Mouse (Mus musculus): Measurements from ENCODE around the gene Sost. TPM values are rescaled to one million over a fixed set of nuclear protein-coding genes. Genes with fewer than 3 reads are reported as not detected.

The Sost gene
- polyA plus RNA-seq, 1 experiment from 2014 or later = not detected

Other genes starting within 250 kb of the Sost start
- 32.0 and 34.3 TPM in 2 replicates for gene Dhx8, start 234.1 kb downstream of the Sost start, polyA plus RNA-seq (2015; fragmentation: Nextera tagmentation; extraction: Ambion mirVana)
- gene Etv4, start 181.6 kb downstream of the Sost start, polyA plus RNA-seq (2015; fragmentation: Nextera tagmentation; extraction: Ambion mirVana) = 7.5 and 9.8 TPM in 2 replicates
- gene Meox1, start 72.6 kb downstream of the Sost start, polyA plus RNA-seq (2015; fragmentation: Nextera tagmentation; extraction: Ambion mirVana) = 0.80 and 0.89 TPM in 2 replicates
- gene Cfap97d1, start 17.3 kb upstream of the Sost start, polyA plus RNA-seq (2015; fragmentation: Nextera tagmentation; extraction: Ambion mirVana) = not detected in 2 replicates
- 25.6 and 29.7 TPM in 2 replicates for gene Dusp3, start 20.0 kb upstream of the Sost start, polyA plus RNA-seq (2015; fragmentation: Nextera tagmentation; extraction: Ambion mirVana)
- 57.4 and 64.6 TPM in 2 replicates for gene Mpp3, start 61.4 kb upstream of the Sost start, polyA plus RNA-seq (2015; fragmentation: Nextera tagmentation; extraction: Ambion mirVana)
- 0.23 and 0.46 TPM in 2 replicates for gene Cd300lg, start 74.5 kb upstream of the Sost start, polyA plus RNA-seq (2015; fragmentation: Nextera tagmentation; extraction: Ambion mirVana)
- gene Mpp2, start 121.5 kb upstream of the Sost start, polyA plus RNA-seq (2015; fragmentation: Nextera tagmentation; extraction: Ambion mirVana) = 31.8 and 39.9 TPM in 2 replicates
- gene Ppy, start 134.3 kb upstream of the Sost start, polyA plus RNA-seq (2015; fragmentation: Nextera tagmentation; extraction: Ambion mirVana) = not detected in 2 replicates
- not detected in 2 replicates for gene Pyy, start 140.8 kb upstream of the Sost start, polyA plus RNA-seq (2015; fragmentation: Nextera tagmentation; extraction: Ambion mirVana)
- gene Nags, start 178.5 kb upstream of the Sost start, polyA plus RNA-seq (2015; fragmentation: Nextera tagmentation; extraction: Ambion mirVana) = 0.20 TPM in 1 of 2 replicates, not detected in the other
- gene Tmem101, start 189.4 kb upstream of the Sost start, polyA plus RNA-seq (2015; fragmentation: Nextera tagmentation; extraction: Ambion mirVana) = 45.8 and 46.5 TPM in 2 replicates
- gene Lsm12, start 218.3 kb upstream of the Sost start, polyA plus RNA-seq (2015; fragmentation: Nextera tagmentation; extraction: Ambion mirVana) = 87.8 and 95.3 TPM in 2 replicates
- 39.0 and 42.9 TPM in 2 replicates for gene G6pc3, start 222.6 kb upstream of the Sost start, polyA plus RNA-seq (2015; fragmentation: Nextera tagmentation; extraction: Ambion mirVana)

All from midbrain, embryonic 16.5 days (tissue).